Mouse (Mus musculus): ENCODE data around the gene Chd3. TPM values are rescaled to one million over a fixed set of nuclear protein-coding genes. Genes with fewer than 3 reads are reported as not detected.

The Chd3 gene
- polyA plus RNA-seq, 1 experiment, result 25.7 TPM

GRCm38 (mm10) chr11:69415327-69415667 lies 46.1 kb upstream of the Chd3 start:
- Histone ChIP-seq H3K27ac (ENCODE audit: insufficient read depth, low read length) (no peak overlapping the region), H3K4me1 (ENCODE audit: control insufficient read depth, insufficient read depth, low read length) (peaks cover 13% of the 10 kb centered on the region), H3K27me3 (ENCODE audit: control insufficient read depth, insufficient read depth, low read length, poor library complexity, severe bottlenecking) (no peaks in the 10 kb centered on the region), H3K9me3 (replicated peaks; ENCODE audit: control insufficient read depth, insufficient read depth, low read length, poor library complexity, severe bottlenecking) (no peaks in the 10 kb centered on the region), H3K36me3 (ENCODE audit: control insufficient read depth, insufficient read depth, low read length, poor library complexity, severe bottlenecking) (no peaks in the 10 kb centered on the region), H3K4me3 (ENCODE audit: low read depth, low read length) (peak overlapping the region; percentile 80), H3K9ac (ENCODE audit: low read depth, poor library complexity, severe bottlenecking) (peak overlapping the region; percentile 80)
- no peak for TF ChIP-seq POLR2A (IDR thresholded peaks at IDR 0.05; ENCODE audit: insufficient read depth, low read length)
- no peak for TF ChIP-seq CTCF (IDR thresholded peaks at IDR 0.05; ENCODE audit: low read depth, low read length)
- no peak for TF ChIP-seq EP300 (IDR thresholded peaks at IDR 0.05; ENCODE audit: insufficient read depth, low read depth, low read length)

- H3K9ac ChIP-seq (ENCODE audit: low read depth, poor library complexity, severe bottlenecking), result peak overlapping the region; percentile 80
- no peaks in the 10 kb centered on the region for H3K36me3 ChIP-seq (ENCODE audit: control insufficient read depth, insufficient read depth, low read length, poor library complexity, severe bottlenecking)
- H3K4me1 ChIP-seq (ENCODE audit: control insufficient read depth, insufficient read depth, low read length), result peaks cover 13% of the 10 kb centered on the region
- H3K27ac ChIP-seq (ENCODE audit: insufficient read depth, low read length), result peak overlapping the region; percentile 18; the same call in 1 of the 2 replicates
- TF ChIP-seq POLR2A (IDR thresholded peaks at IDR 0.05; ENCODE audit: insufficient read depth, low read length) (no peak), EP300 (IDR thresholded peaks at IDR 0.05; ENCODE audit: insufficient read depth, low read depth, low read length) (no peak), CTCF (IDR thresholded peaks at IDR 0.05; ENCODE audit: low read depth, low read length) (no peak)
- no peaks in the 10 kb centered on the region for H3K9me3 ChIP-seq (replicated peaks; ENCODE audit: control insufficient read depth, insufficient read depth, low read length, poor library complexity, severe bottlenecking)
- no peaks in the 10 kb centered on the region for H3K27me3 ChIP-seq (ENCODE audit: control insufficient read depth, insufficient read depth, low read length, poor library complexity, severe bottlenecking)
- peak overlapping the region; percentile 80; the same call in 1 of the 2 replicates for H3K4me3 ChIP-seq (ENCODE audit: low read depth, low read length)
Observed at GRCm38 (mm10) chr11:69414421-69415326, 45.5 kb upstream of the Chd3 start.

GRCm38 (mm10) chr11:69413221-69414181 lies 44.3 kb upstream of the Chd3 start, which contains the start of gene Kdm6b:
TSS of gene Kdm6b (minus strand) at chr11:69413675.
- H3K36me3 ChIP-seq (ENCODE audit: control insufficient read depth, insufficient read depth, low read length, poor library complexity, severe bottlenecking), result no peaks in the 10 kb centered on the region
- peak within 1 kb of the TSS; percentile 22 for H3K4me3 ChIP-seq (ENCODE audit: low read depth, low read length)
- no peaks in the 10 kb centered on the region for H3K9me3 ChIP-seq (replicated peaks; ENCODE audit: control insufficient read depth, insufficient read depth, low read length, poor library complexity, severe bottlenecking)
- peak within 1 kb of the TSS; percentile 3; the same call in 1 of the 2 replicates for H3K9ac ChIP-seq (ENCODE audit: low read depth, poor library complexity, severe bottlenecking)
- TF ChIP-seq EP300 (IDR thresholded peaks at IDR 0.05; ENCODE audit: insufficient read depth, low read depth, low read length) (0 out of 2 replicates have a peak, but pooled peaks have one; percentile 12), CTCF (IDR thresholded peaks at IDR 0.05; ENCODE audit: low read depth, low read length) (no peak)
- no peaks in the 10 kb centered on the region for H3K27me3 ChIP-seq (ENCODE audit: control insufficient read depth, insufficient read depth, low read length, poor library complexity, severe bottlenecking)
- peaks cover 10% of the 10 kb centered on the region for H3K4me1 ChIP-seq (ENCODE audit: control insufficient read depth, insufficient read depth, low read length)
- H3K27ac ChIP-seq (ENCODE audit: insufficient read depth, low read length), result peak within 1 kb of the TSS; percentile 18; the same call in 1 of the 2 replicates

- Histone ChIP-seq H3K36me3 (ENCODE audit: control insufficient read depth, insufficient read depth, low read length, poor library complexity, severe bottlenecking) (no peaks in the 10 kb centered on the region), H3K9me3 (replicated peaks; ENCODE audit: control insufficient read depth, insufficient read depth, low read length, poor library complexity, severe bottlenecking) (no peaks in the 10 kb centered on the region), H3K27ac (ENCODE audit: insufficient read depth, low read length) (no peak overlapping the region), H3K4me3 (ENCODE audit: low read depth, low read length) (no peak overlapping the region), H3K9ac (ENCODE audit: low read depth, poor library complexity, severe bottlenecking) (peak overlapping the region; percentile 78), H3K4me1 (ENCODE audit: control insufficient read depth, insufficient read depth, low read length) (peaks cover 10% of the 10 kb centered on the region), H3K27me3 (ENCODE audit: control insufficient read depth, insufficient read depth, low read length, poor library complexity, severe bottlenecking) (no peaks in the 10 kb centered on the region)
- TF ChIP-seq CTCF (IDR thresholded peaks at IDR 0.05; ENCODE audit: low read depth, low read length) (no peak), EP300 (IDR thresholded peaks at IDR 0.05; ENCODE audit: insufficient read depth, low read depth, low read length) (no peak), POLR2A (IDR thresholded peaks at IDR 0.05; ENCODE audit: insufficient read depth, low read length) (no peak)
Observed at GRCm38 (mm10) chr11:69412548-69412947, 43.3 kb upstream of the Chd3 start.

GRCm38 (mm10) chr11:69411538-69412203 lies 42.5 kb upstream of the Chd3 start:
- Histone ChIP-seq H3K9me3 (replicated peaks; ENCODE audit: control insufficient read depth, insufficient read depth, low read length, poor library complexity, severe bottlenecking) (no peaks in the 10 kb centered on the region), H3K4me1 (ENCODE audit: control insufficient read depth, insufficient read depth, low read length) (peaks cover 10% of the 10 kb centered on the region), H3K9ac (ENCODE audit: low read depth, poor library complexity, severe bottlenecking) (peak overlapping the region; percentile 78), H3K4me3 (ENCODE audit: low read depth, low read length) (peak overlapping the region; percentile 83), H3K27ac (ENCODE audit: insufficient read depth, low read length) (peak overlapping the region; percentile 3), H3K27me3 (ENCODE audit: control insufficient read depth, insufficient read depth, low read length, poor library complexity, severe bottlenecking) (no peaks in the 10 kb centered on the region), H3K36me3 (ENCODE audit: control insufficient read depth, insufficient read depth, low read length, poor library complexity, severe bottlenecking) (no peaks in the 10 kb centered on the region)
- TF ChIP-seq POLR2A (IDR thresholded peaks at IDR 0.05; ENCODE audit: insufficient read depth, low read length) (no peak), CTCF (IDR thresholded peaks at IDR 0.05; ENCODE audit: low read depth, low read length) (no peak), EP300 (IDR thresholded peaks at IDR 0.05; ENCODE audit: insufficient read depth, low read depth, low read length) (0 out of 2 replicates have a peak, but pooled peaks have one; percentile 30)

Measured in ES-Bruce4 (cell line).